Mouse (Mus musculus) limb, embryonic 11.5 days (tissue): ENCODE measurements around the gene Aifm3. TPM values are rescaled to one million over a fixed set of nuclear protein-coding genes. Genes with fewer than 3 reads are reported as not detected.

ENCODE experiments used
- ATAC-seq: fragments of 200-750 bp; cut with Nextera tagmentation; 2 replicates; pipeline ENCODE4 v1.8.0; 2017; ENCODE audit warnings: low read depth; ENCODE audit not compliant: insufficient number of reproducible peaks, low FRiP score, low TSS enrichment
- DNase-seq: peaks from one replicate; pipeline ENCODE4 v3.0.0-alpha.2; 2015; ENCODE audit warnings: low spot score
- H3K27ac ChIP-seq: fragments of 300-500 bp; sonication (generic); replicated peaks from 2 replicates; pipeline ENCODE4 v1.5.1; 2014; ENCODE audit warnings: low read depth, mild to moderate bottlenecking, low read length
- H3K27me3 ChIP-seq: fragments of 300-500 bp; sonication (generic); 2 replicates; pipeline ENCODE4 v1.6.1; 2014; ENCODE audit warnings: mild to moderate bottlenecking, low read length, mixed read lengths; ENCODE audit not compliant: control insufficient read depth, insufficient read depth
- H3K36me3 ChIP-seq: fragments of 300-500 bp; sonication (generic); 2 replicates; pipeline ENCODE4 v1.6.1; 2014; ENCODE audit warnings: mild to moderate bottlenecking, low read length, moderate library complexity, mixed read lengths; ENCODE audit not compliant: control insufficient read depth, insufficient read depth
- H3K4me1 ChIP-seq: fragments of 300-500 bp; sonication (generic); 2 replicates; pipeline ENCODE4 v1.6.1; 2014; ENCODE audit warnings: low read length, mixed read lengths; ENCODE audit not compliant: control insufficient read depth, insufficient read depth
- H3K4me2 ChIP-seq: fragments of 300-500 bp; sonication (generic); 2 replicates; pipeline ENCODE4 v1.6.1; 2014; ENCODE audit warnings: low read depth, mild to moderate bottlenecking, moderate library complexity; ENCODE audit not compliant: severe bottlenecking
- H3K4me3 ChIP-seq: fragments of 300-500 bp; sonication (generic); 2 replicates; pipeline ENCODE4 v1.5.1; 2014; ENCODE audit warnings: low read depth, low read length
- H3K9ac ChIP-seq: fragments of 300-500 bp; sonication (generic); 2 replicates; pipeline ENCODE4 v1.6.1; 2014; ENCODE audit warnings: mild to moderate bottlenecking, low read length
- H3K9me3 ChIP-seq: fragments of 300-500 bp; sonication (generic); 2 replicates; pipeline ENCODE4 v1.6.1; 2016; ENCODE audit warnings: low read length; ENCODE audit not compliant: control insufficient read depth
- WGBS: fragments of 180-500 bp; shearing (Covaris S2); extraction: QIAGEN DNeasy Blood & Tissue Kit; methylation state at CpG from one replicate; pipeline ENCODE4 v1.1.7; 2014; 5-methylcytosine and 5-hydroxymethylcytosine counted together
- polyA plus RNA-seq: library from polyadenylated mRNA; unstranded; fragments of >200 nt; fragmentation: Nextera tagmentation; extraction: Ambion mirVana; gene quantifications from 2 replicates; pipeline ENCODE4 v1.2.1, GENCODE M21; 2014

The Aifm3 gene
- polyA plus RNA-seq, 1 experiment from 2014 or later = 0.63 TPM

- Histone ChIP-seq H3K36me3 (peaks cover 12% of the 10 kb centered on the region; the same call in 1 of the 2 replicates), H3K4me1 (no peaks in the 10 kb centered on the region), H3K9ac (no peak overlapping the region), H3K9me3 (no peaks in the 10 kb centered on the region), H3K4me2 (no peak overlapping the region), H3K27me3 (no peaks in the 10 kb centered on the region), H3K27ac (no peak overlapping the region), H3K4me3 (no peak overlapping the region)
- WGBS = 89% methylated on average over 6 of the region's 6 CpGs
- DNase-seq = no peak
- no peak for ATAC-seq
Observed at GRCm38 (mm10) chr16:17472498-17472897, 16.9 kb upstream of the Aifm3 start.

GRCm38 (mm10) chr16:17474091-17474490, 15.3 kb upstream of the Aifm3 start:
- no peaks in the 10 kb centered on the region for H3K9me3 ChIP-seq
- ATAC-seq (no peak), DNase-seq (no peak)

GRCm38 (mm10) chr16:17474761-17475160, 14.7 kb upstream of the Aifm3 start:
- 87% methylated on average over 2 of the region's 2 CpGs for WGBS
- H3K9ac ChIP-seq = no peak overlapping the region
- peaks cover 9% of the 10 kb centered on the region; the same call in 1 of the 2 replicates for H3K36me3 ChIP-seq

More at GRCm38 (mm10) chr16:17474091-17474490, 15.3 kb upstream of the Aifm3 start:
- Histone ChIP-seq H3K36me3 (peaks cover 11% of the 10 kb centered on the region; the same call in 1 of the 2 replicates), H3K27ac (no peak overlapping the region), H3K4me2 (no peak overlapping the region), H3K4me1 (no peaks in the 10 kb centered on the region), H3K27me3 (no peaks in the 10 kb centered on the region), H3K4me3 (no peak overlapping the region), H3K9ac (no peak overlapping the region)

GRCm38 (mm10) chr16:17475326-17475725, 14.1 kb upstream of the Aifm3 start:
- Histone ChIP-seq H3K27me3 (no peaks in the 10 kb centered on the region), H3K36me3 (peaks cover 4% of the 10 kb centered on the region; the same call in 1 of the 2 replicates), H3K4me2 (no peak overlapping the region), H3K4me3 (no peak overlapping the region), H3K9ac (no peak overlapping the region), H3K4me1 (no peaks in the 10 kb centered on the region), H3K9me3 (no peaks in the 10 kb centered on the region), H3K27ac (no peak overlapping the region)
- ATAC-seq = no peak
- 91% methylated on average over 4 of the region's 4 CpGs for WGBS
- DNase-seq = no peak

More at GRCm38 (mm10) chr16:17474761-17475160, 14.7 kb upstream of the Aifm3 start:
- DNase-seq (no peak), ATAC-seq (no peak)
- no peak overlapping the region for H3K27ac ChIP-seq
- H3K27me3 ChIP-seq = no peaks in the 10 kb centered on the region
- no peak overlapping the region for H3K4me3 ChIP-seq
- H3K4me1 ChIP-seq = no peaks in the 10 kb centered on the region
- H3K9me3 ChIP-seq = no peaks in the 10 kb centered on the region
- no peak overlapping the region for H3K4me2 ChIP-seq

- no peak overlapping the region for H3K4me3 ChIP-seq
- H3K4me2 ChIP-seq = no peak overlapping the region
- no peaks in the 10 kb centered on the region for H3K9me3 ChIP-seq
- peaks cover 5% of the 10 kb centered on the region for H3K36me3 ChIP-seq
- no peaks in the 10 kb centered on the region for H3K27me3 ChIP-seq
- ATAC-seq (no peak), DNase-seq (no peak)
- H3K27ac ChIP-seq = no peak overlapping the region
- 86% methylated on average over 4 of the region's 4 CpGs for WGBS
- no peak overlapping the region for H3K9ac ChIP-seq
- H3K4me1 ChIP-seq = no peaks in the 10 kb centered on the region
Observed at GRCm38 (mm10) chr16:17478331-17478943, 11.0 kb upstream of the Aifm3 start.

GRCm38 (mm10) chr16:17481465-17481864, 7.9 kb upstream of the Aifm3 start:
- no peak overlapping the region for H3K4me2 ChIP-seq
- WGBS = 95% methylated on average over 2 of the region's 2 CpGs
- H3K27me3 ChIP-seq = no peaks in the 10 kb centered on the region
- H3K9ac ChIP-seq = no peak overlapping the region
- H3K36me3 ChIP-seq = peaks cover 18% of the 10 kb centered on the region
- H3K4me1 ChIP-seq = no peaks in the 10 kb centered on the region
- no peak overlapping the region for H3K4me3 ChIP-seq
- ATAC-seq = no peak
- DNase-seq = no peak
- H3K27ac ChIP-seq = no peak overlapping the region
- H3K9me3 ChIP-seq = no peaks in the 10 kb centered on the region

GRCm38 (mm10) chr16:17486505-17486904, 2.9 kb upstream of the Aifm3 start:
- Histone ChIP-seq H3K4me1 (no peaks in the 10 kb centered on the region), H3K36me3 (peaks cover 22% of the 10 kb centered on the region), H3K4me3 (no peak overlapping the region), H3K9me3 (no peaks in the 10 kb centered on the region), H3K9ac (no peak overlapping the region), H3K27me3 (peaks cover 10% of the 10 kb centered on the region), H3K4me2 (no peak overlapping the region), H3K27ac (no peak overlapping the region)
- DNase-seq = no peak
- no peak for ATAC-seq
- 60% methylated on average over 3 of the region's 3 CpGs for WGBS

GRCm38 (mm10) chr16:17488478-17489468, 638 bp upstream of the Aifm3 start:
- peaks cover 10% of the 10 kb centered on the region for H3K27me3 ChIP-seq
- peak; percentile 10; the same call in 1 of the 2 replicates for ATAC-seq
- DNase-seq = peak; percentile 32
- H3K36me3 ChIP-seq = peaks cover 14% of the 10 kb centered on the region
- peak overlapping the region; percentile 38; the same call in 1 of the 2 replicates for H3K4me3 ChIP-seq
- no peak overlapping the region; the same call in 1 of the 2 replicates for H3K9ac ChIP-seq
- 48% methylated on average over 14 of the region's 14 CpGs for WGBS
- no peak overlapping the region for H3K27ac ChIP-seq
- H3K4me2 ChIP-seq = peak overlapping the region; percentile 92
- no peaks in the 10 kb centered on the region for H3K4me1 ChIP-seq
- no peaks in the 10 kb centered on the region for H3K9me3 ChIP-seq
